Mouse (Mus musculus): ENCODE data around the gene Nipsnap2. TPM values are rescaled to one million over a fixed set of nuclear protein-coding genes. Genes with fewer than 3 reads are reported as not detected.
"Not testable (repeated sequence)": the region's sequence is repeated elsewhere in the genome, so short reads cannot be mapped to it uniquely, and the experiment has no call there.

Nipsnap2 gene
- polyA plus RNA-seq, 1 experiment from 2014 or later: 84.1 TPM

DNA sequence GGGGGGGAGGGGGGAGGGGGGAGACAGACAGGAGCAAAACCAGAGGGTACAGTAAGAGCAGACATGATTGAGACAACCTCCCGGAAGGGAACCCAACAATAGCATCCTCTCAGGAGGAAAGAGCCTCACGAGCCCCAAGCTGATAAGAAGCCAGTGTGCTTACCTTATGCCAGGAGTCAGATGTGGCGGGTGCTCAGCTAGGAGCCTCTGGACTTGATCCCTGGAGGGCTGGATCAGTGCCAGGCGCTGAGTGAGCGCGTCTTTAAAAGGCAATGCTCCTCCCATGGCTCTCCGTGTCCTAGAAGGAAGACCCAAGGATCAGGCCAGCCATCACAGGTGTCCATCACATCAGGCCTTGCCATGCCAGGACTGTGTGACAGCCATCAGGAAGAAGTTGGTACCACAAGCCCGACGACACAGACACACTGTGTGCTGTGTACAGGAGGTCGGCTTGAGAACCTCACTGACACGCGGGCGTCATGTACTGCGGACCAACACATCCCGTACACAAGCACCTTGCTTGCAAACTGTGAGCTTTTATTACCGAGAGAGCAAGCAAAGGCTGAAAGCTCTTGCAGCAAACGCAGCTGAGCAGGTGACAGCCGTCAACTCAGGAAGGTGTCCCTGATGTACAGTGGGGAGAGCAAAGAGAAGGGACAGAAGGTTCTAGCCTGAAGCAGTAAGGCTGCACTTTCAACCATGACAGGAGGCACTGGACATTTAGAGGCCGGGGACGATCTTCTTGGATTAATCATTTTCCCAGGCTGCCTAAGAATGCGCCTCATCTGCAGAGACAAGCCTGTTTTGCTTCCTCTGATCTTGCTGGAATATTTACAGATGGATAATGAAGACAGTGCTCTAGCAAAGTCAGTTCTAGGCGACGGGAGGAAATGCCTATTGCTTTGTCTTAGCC lies 45.8 kb downstream of the Nipsnap2 start:
- H3K27me3 ChIP-seq: no peaks in the 10 kb centered on the region
- no peak overlapping the region for H3K9ac ChIP-seq (replicated peaks)
- WGBS: 92% methylated on average over 23 of the region's 23 CpGs
- peaks cover 17% of the 10 kb centered on the region for H3K36me3 ChIP-seq
- no peaks in the 10 kb centered on the region for H3K4me1 ChIP-seq (replicated peaks)
- no peak for ATAC-seq
- H3K4me3 ChIP-seq (replicated peaks): no peak overlapping the region
- H3K9me3 ChIP-seq: no peaks in the 10 kb centered on the region
- no peak overlapping the region for H3K4me2 ChIP-seq (replicated peaks)
- no peak overlapping the region for H3K27ac ChIP-seq

DNA sequence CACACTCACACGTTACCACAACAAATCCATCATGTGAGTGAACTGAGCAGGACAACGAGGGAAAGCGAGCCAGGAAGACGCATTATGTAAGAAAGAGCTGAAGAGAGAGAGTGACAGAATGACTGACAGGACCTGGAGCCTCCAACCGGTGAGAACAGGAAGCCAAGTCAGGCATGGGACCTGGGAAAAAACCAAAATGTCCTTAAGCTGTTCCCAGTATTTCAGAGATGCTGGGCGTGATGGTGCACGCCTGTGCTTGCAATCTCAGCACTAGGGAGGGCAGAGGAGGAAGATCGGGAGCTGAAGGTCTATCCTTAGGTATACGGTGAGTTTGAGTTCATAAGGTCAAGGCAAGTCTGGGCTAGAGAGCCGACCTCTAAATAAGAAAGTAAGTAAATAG lies 47.6 kb downstream of the Nipsnap2 start:
- Histone ChIP-seq H3K4me1 (replicated peaks) (no peaks in the 10 kb centered on the region), H3K9me3 (no peaks in the 10 kb centered on the region), H3K36me3 (peaks cover 14% of the 10 kb centered on the region), H3K4me2 (replicated peaks) (no peak overlapping the region), H3K9ac (replicated peaks) (no peak overlapping the region), H3K4me3 (replicated peaks) (no peak overlapping the region), H3K27me3 (no peaks in the 10 kb centered on the region), H3K27ac (no peak overlapping the region)
- no peak for ATAC-seq
- WGBS: 91% methylated on average over 10 of the region's 10 CpGs

DNA sequence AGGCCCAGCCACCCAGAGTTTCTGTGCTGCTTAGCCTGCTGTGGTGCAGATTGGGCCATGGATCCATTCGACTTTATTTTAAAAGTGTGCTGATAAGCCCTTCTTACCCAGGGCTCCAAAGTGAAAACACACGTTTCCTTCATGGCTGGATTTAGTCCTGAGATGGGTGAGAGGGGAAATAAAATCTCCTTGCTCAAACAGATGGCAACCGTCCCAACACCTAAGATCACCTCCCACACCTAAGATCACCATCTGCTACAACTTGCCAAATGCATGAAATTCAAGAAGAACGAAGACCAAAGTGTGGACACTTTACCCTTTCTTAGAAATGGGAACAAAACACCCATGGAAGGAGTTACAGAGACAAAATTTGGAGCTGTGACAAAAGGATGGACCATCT lies 48.5 kb downstream of the Nipsnap2 start:
- H3K9ac ChIP-seq (replicated peaks); H3K4me2 ChIP-seq (replicated peaks); ATAC-seq; H3K9me3 ChIP-seq; H3K4me1 ChIP-seq (replicated peaks); H3K4me3 ChIP-seq (replicated peaks); H3K27me3 ChIP-seq; H3K27ac ChIP-seq; H3K36me3 ChIP-seq: not testable (repeated sequence)
- 92% methylated on average over 4 of the region's 4 CpGs for WGBS

DNA sequence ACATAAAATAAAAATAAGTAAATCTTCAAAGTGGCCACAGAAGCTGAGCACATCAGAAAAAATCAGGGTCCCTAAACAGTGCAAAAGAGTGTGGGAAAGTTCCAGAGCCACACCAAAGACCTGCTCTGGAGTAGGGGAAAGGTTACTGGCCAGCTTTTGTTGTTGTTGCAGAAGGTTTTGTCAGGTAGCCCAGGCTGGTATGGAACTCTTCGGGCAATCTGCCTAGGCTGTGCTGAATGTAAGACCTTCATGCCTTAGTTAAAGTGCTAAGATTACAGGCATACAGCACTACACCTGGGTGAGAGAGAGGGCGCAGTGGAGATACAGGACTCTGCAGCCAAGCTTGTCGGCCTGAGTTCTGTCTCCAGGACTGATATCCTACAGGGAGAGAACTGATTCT lies 49.8 kb downstream of the Nipsnap2 start:
- Histone ChIP-seq H3K9ac (replicated peaks) (no peak overlapping the region), H3K4me2 (replicated peaks) (no peak overlapping the region), H3K4me1 (replicated peaks) (peaks cover 11% of the 10 kb centered on the region), H3K27ac (no peak overlapping the region), H3K27me3 (no peaks in the 10 kb centered on the region), H3K36me3 (no peaks in the 10 kb centered on the region), H3K4me3 (replicated peaks) (no peak overlapping the region), H3K9me3 (no peaks in the 10 kb centered on the region)
- no peak for ATAC-seq
- WGBS: 88% methylated on average over 3 of the region's 3 CpGs

DNA sequence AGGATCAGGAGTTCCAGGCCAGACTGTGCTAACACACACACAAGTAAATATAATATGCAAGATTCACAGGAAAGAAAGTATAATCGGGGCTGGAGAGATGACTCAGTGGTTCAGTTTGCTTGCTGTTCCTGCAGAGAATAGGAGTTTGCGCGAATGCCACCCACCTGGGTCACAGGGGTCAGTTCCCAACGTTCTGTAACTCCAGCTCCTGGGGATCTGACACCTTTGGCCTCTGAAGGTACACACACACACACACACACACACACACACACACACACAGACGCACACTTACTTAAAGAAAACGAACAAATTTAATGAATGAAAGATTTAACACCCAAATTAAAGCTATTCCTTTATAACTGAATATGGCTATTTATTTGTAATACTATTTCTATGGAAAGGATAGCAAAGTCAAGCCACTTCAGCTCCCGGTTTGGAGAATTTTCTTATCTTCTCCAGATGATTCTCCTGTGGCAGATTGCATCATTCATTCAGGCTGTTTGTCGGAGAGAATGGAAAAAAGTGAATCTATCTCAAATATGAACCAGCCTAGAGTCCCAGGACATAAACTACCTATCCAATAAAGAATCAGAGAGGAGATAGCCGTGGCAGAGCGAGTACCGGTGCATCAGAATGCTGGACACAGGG lies 53.6 kb downstream of the Nipsnap2 start:
- H3K9ac ChIP-seq (replicated peaks): peak overlapping the region; percentile 56
- peak overlapping the region; percentile 45 for H3K4me3 ChIP-seq (replicated peaks)
- H3K36me3 ChIP-seq: no peaks in the 10 kb centered on the region
- no peak overlapping the region for H3K27ac ChIP-seq
- 42% methylated on average over 11 of the region's 11 CpGs for WGBS
- no peaks in the 10 kb centered on the region for H3K27me3 ChIP-seq
- peak overlapping the region; percentile 71 for H3K4me2 ChIP-seq (replicated peaks)
- H3K9me3 ChIP-seq: no peaks in the 10 kb centered on the region
- no peak for ATAC-seq
- H3K4me1 ChIP-seq (replicated peaks): peaks cover 13% of the 10 kb centered on the region

DNA sequence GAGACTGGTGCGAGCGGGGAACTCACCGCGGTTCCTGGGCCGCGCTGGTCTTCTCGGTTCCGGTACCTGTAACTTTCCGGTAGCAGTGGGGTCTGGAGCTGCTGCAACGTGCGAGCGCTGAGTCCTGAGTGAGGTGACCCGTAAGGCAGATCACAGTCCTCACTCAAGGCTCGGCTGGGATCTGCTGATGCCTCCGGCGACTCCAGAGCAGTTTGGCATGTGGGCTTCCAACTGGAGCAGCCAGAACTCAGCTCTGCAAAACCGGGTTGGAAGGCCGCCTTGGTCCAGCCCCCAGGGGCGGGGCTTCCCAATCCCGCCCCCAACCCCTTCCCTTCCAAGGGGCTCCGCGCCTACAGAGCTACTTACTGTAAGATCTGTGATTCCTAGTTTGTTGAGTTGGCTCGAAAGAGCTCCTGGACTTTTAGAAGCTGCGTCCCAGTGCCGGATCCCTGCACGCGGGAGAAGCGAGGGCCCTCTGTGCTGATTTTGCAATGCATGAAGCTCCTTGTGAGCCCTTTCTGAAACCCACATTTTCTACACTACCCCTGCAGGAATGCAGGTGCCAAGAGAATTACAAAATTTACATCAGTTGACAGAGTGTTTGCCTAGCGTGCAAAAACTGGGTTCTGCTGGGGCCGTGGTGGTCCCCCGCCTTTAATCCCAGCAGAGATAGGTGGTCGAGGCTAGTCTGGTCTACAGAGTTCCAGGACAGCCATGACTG lies 54.3 kb downstream of the Nipsnap2 start:
- ATAC-seq: peak; percentile 92
- Histone ChIP-seq H3K36me3 (no peaks in the 10 kb centered on the region), H3K4me2 (replicated peaks) (peak overlapping the region; percentile 71), H3K27me3 (no peaks in the 10 kb centered on the region), H3K9me3 (no peaks in the 10 kb centered on the region), H3K4me3 (replicated peaks) (peak overlapping the region; percentile 45), H3K9ac (replicated peaks) (peak overlapping the region; percentile 56), H3K4me1 (replicated peaks) (peaks cover 13% of the 10 kb centered on the region), H3K27ac (no peak overlapping the region)
- WGBS: 2% methylated on average over 32 of the region's 32 CpGs

DNA sequence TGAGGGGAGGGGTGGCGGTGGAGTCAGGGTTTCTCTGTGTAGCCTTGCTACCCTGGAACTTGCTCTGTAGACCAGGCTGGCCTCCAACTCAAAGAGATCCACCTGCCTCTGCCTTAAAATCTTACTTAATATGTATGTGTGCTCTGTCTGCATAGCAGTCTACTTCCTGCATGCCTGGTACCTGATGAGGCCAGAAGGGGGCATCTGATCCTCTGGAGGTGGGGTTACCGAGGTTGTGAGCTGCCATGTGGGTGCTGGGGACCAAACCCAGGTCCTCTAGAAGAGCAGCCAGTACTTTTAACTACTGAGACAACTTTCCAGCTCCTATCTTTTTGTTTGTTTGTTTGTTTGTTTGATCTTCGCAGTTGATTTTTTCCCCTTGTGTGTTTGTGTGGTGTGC lies 55.3 kb downstream of the Nipsnap2 start:
- Histone ChIP-seq H3K9ac (replicated peaks) (no peak overlapping the region), H3K36me3 (no peaks in the 10 kb centered on the region), H3K4me2 (replicated peaks) (no peak overlapping the region), H3K4me3 (replicated peaks) (no peak overlapping the region), H3K4me1 (replicated peaks) (peaks cover 13% of the 10 kb centered on the region), H3K27me3 (no peaks in the 10 kb centered on the region), H3K9me3 (no peaks in the 10 kb centered on the region), H3K27ac (no peak overlapping the region)
- ATAC-seq: no peak
- WGBS: 90% methylated on average over 3 of the region's 3 CpGs

DNA sequence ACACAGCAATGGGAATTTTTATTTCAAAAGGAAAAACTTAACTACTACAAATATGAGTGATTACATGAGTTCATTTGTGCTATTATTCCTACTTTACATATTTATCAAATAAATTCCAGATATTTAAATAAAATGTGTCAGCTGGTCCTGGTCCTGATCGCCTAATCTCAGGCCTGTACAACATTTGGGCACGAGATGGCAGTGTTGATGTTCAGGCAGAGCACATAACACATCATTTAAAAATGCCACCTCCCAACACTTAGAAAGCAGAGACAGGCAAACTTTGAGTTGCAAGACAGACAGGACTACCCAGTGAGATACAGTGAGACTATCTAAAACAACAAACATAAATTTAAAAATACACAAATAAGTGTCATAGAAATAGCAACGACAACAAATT lies 57.3 kb downstream of the Nipsnap2 start:
- Histone ChIP-seq H3K4me2 (replicated peaks) (no peak overlapping the region), H3K36me3 (no peaks in the 10 kb centered on the region), H3K9ac (replicated peaks) (no peak overlapping the region), H3K4me1 (replicated peaks) (peaks cover 21% of the 10 kb centered on the region), H3K27me3 (no peaks in the 10 kb centered on the region), H3K4me3 (replicated peaks) (no peak overlapping the region), H3K9me3 (no peaks in the 10 kb centered on the region), H3K27ac (no peak overlapping the region)
- 53% methylated on average over 3 of the region's 3 CpGs for WGBS
- ATAC-seq: no peak

DNA sequence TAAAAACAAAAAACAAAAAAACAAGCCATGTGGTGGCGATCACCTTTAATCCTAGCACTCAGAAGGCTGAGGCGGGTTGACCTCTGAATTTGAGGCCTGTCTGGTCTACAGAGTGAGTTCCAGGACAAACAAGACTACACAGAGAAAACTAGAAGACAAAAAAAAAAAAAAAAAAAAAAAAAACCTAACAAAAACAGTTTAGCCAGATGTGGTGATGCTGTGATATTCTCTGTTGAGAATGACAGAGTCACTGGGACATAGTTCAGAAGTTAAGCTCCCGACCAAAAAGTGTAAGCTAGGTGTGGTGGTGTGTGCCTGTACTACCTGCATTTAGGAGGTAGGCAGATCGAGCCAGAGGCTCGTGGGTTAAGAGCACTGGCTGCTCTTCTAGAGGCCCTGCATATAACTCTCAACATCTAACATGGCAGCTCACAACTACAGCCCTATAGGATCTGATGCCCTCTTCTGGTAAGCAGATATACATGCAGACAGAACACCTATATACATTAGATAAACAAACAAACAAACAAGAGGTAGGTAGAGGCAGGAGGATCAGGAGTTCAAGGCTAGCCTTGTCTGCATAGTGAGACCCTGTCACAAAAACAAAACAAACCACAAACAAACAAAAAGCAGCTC lies 60.5 kb downstream of the Nipsnap2 start:
- Histone ChIP-seq H3K9ac (replicated peaks) (no peak overlapping the region), H3K27ac (no peak overlapping the region), H3K4me2 (replicated peaks) (no peak overlapping the region), H3K4me1 (replicated peaks) (peaks cover 30% of the 10 kb centered on the region), H3K36me3 (peaks cover 18% of the 10 kb centered on the region), H3K9me3 (no peaks in the 10 kb centered on the region), H3K4me3 (replicated peaks) (no peak overlapping the region), H3K27me3 (no peaks in the 10 kb centered on the region)
- 89% methylated on average over 5 of the region's 5 CpGs for WGBS
- ATAC-seq: no peak

DNA sequence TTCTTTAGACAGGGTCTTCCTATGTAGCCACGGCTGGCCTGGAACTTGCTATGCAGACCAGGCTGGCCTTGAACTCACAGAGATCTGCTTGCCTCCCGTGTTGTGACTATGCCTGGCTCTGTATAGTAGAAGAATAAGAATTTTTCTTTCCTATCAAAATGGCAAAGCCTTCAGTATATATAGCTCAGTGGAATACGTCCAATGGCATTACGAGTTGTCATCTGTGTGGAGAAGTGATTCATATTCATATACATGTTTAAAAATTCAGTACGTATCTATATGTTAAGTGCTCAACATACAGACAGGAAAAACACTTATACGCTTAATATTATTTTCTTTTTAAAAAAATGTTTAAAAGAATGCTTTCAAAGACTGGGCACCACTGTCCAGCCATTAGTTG lies 61.3 kb downstream of the Nipsnap2 start:
- Histone ChIP-seq H3K4me1 (replicated peaks) (peaks cover 30% of the 10 kb centered on the region), H3K27me3 (no peaks in the 10 kb centered on the region), H3K4me2 (replicated peaks) (peak overlapping the region; percentile 63), H3K9ac (replicated peaks) (peak overlapping the region; percentile 71), H3K27ac (peak overlapping the region; percentile 96), H3K4me3 (replicated peaks) (peak overlapping the region; percentile 96), H3K9me3 (no peaks in the 10 kb centered on the region), H3K36me3 (peaks cover 24% of the 10 kb centered on the region)
- ATAC-seq: no peak
- WGBS: 81% methylated on average over 6 of the region's 6 CpGs

DNA sequence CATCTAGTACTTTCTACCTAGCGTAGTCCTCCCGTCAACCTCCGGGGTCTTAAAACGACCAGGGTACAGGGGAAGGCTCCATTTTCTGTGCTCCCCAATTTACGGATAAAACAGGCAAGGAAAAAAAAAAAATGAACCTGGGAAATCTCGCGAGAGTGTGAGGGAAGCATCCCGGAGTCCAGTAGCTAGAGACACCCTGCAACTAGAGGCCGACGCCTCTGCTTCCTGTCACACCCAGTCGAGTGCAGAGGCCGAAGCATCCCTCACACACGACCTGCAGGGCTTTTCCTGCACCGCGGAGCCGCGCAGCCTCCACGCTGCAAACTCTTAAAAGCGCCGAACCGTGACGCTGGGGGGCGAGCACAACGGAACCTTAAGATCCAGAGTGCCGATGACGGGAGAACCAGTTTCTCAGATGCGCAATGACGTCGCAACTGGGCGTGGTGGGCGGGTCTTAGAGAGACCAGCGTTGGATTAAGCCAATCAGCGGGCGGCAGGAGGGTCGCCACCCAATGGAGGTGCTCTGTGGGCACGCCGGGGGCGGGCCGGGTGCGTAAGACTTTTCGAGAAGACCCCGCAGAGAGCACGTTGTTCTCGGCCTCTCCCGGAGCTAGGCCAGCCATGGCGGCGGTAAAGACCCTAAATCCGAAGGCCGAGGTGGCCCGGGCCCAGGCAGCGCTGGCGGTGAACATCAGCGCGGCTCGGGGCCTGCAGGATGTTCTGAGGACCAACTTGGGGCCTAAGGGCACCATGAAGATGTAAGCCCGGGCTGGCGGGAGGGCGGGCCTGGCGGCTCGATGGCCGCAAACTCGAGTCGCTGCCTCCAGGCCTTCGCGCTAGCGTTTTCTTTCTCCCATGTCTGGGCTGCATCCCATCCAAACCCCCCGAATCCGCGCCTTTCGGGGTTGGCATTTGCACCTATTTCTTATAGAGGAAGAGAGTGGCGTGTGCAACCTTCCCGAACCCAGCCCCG lies 62.2 kb downstream of the Nipsnap2 start, which contains the start of gene Psph:
TSS of gene Psph (minus strand) at position 632 of the 973 bp plus-strand sequence.
- Histone ChIP-seq H3K36me3 (peaks cover 32% of the 10 kb centered on the region), H3K27me3 (no peaks in the 10 kb centered on the region), H3K9ac (replicated peaks) (peak within 1 kb of the TSS; percentile 96), H3K4me2 (replicated peaks) (peak within 1 kb of the TSS; percentile 91), H3K4me3 (replicated peaks) (peak within 1 kb of the TSS; percentile 96), H3K4me1 (replicated peaks) (peaks cover 30% of the 10 kb centered on the region), H3K9me3 (no peaks in the 10 kb centered on the region), H3K27ac (peak within 1 kb of the TSS; percentile 96)
- WGBS: under 1% methylated on average over 73 of the region's 73 CpGs
- peak; percentile 99 for ATAC-seq

Data from midbrain, embryonic 13.5 days (tissue).